Mouse (Mus musculus) kidney, postnatal 14 days (tissue): Measurements from ENCODE around the gene Pax3.

Experiments
- DNase-seq: peaks from one replicate; pipeline ENCODE4 v3.0.0; 2022; ENCODE audit warnings: mixed read lengths

Pax3 gene

GRCm38 (mm10) chr1:78057939-78058338 is 139.0 kb downstream of the Pax3 start:
- DNase-seq = no peak

GRCm38 (mm10) chr1:78053677-78054076 is 143.3 kb downstream of the Pax3 start:
- DNase-seq = no peak
